Mouse (Mus musculus) intestine, embryonic 14.5 days (tissue): ENCODE results near the gene Cfap45. TPM values are rescaled to one million over a fixed set of nuclear protein-coding genes. Genes with fewer than 3 reads are reported as not detected.

Experiments
- ATAC-seq: fragments of 200-750 bp; cut with Nextera tagmentation; replicated peaks from 2 replicates; pipeline ENCODE4 v1.8.0; 2017; ENCODE audit warnings: low read depth, moderate number of reproducible peaks, moderate TSS enrichment, moderate library complexity; ENCODE audit not compliant: low FRiP score, low TSS enrichment
- DNase-seq: peaks from one replicate; pipeline ENCODE4 v3.0.0-alpha.2; 2018; ENCODE audit warnings: low spot score
- H3K27ac ChIP-seq: fragments of 300-500 bp; sonication (generic); 2 replicates; pipeline ENCODE4 v1.5.1; 2014; ENCODE audit warnings: low read depth, mild to moderate bottlenecking, control low read depth
- H3K27me3 ChIP-seq: fragments of 300-500 bp; sonication (generic); replicated peaks from 2 replicates; pipeline ENCODE4 v1.6.1; 2014; ENCODE audit warnings: low read length, control low read depth; ENCODE audit not compliant: control insufficient read depth, insufficient read depth
- H3K36me3 ChIP-seq: fragments of 300-500 bp; sonication (generic); 2 replicates; pipeline ENCODE4 v1.6.1; 2014; ENCODE audit warnings: low read length, control low read depth; ENCODE audit not compliant: control insufficient read depth, insufficient read depth
- H3K4me1 ChIP-seq: fragments of 300-500 bp; sonication (generic); replicated peaks from 2 replicates; pipeline ENCODE4 v1.6.1; 2014; ENCODE audit warnings: low read length, control low read depth, mixed read lengths; ENCODE audit not compliant: control insufficient read depth, insufficient read depth
- H3K4me2 ChIP-seq: fragments of 300-500 bp; sonication (generic); 2 replicates; pipeline ENCODE4 v1.6.1; 2014; ENCODE audit warnings: low read length
- H3K4me3 ChIP-seq: fragments of 300-500 bp; sonication (generic); 2 replicates; pipeline ENCODE4 v1.5.1; 2014; ENCODE audit warnings: low read depth, low read length, control low read depth, mixed read lengths
- H3K9ac ChIP-seq: fragments of 300-500 bp; sonication (generic); 2 replicates; pipeline ENCODE4 v1.6.1; 2014; ENCODE audit warnings: mild to moderate bottlenecking, low read length
- H3K9me3 ChIP-seq: fragments of 300-500 bp; sonication (generic); 2 replicates; pipeline ENCODE4 v1.6.1; 2016; ENCODE audit warnings: low read length, control low read depth; ENCODE audit not compliant: control insufficient read depth
- WGBS: fragments of 180-500 bp; shearing (Covaris S2); extraction: QIAGEN DNeasy Blood & Tissue Kit; methylation state at CpG from one replicate; pipeline ENCODE4 v1.1.7; 2014; 5-methylcytosine and 5-hydroxymethylcytosine counted together
- polyA plus RNA-seq: library from polyadenylated mRNA; unstranded; fragments of >200 nt; fragmentation: Nextera tagmentation; extraction: Ambion mirVana; gene quantifications from 2 replicates; pipeline ENCODE4 v1.2.1, GENCODE M21; 2014

The Cfap45 gene
- polyA plus RNA-seq, 1 experiment from 2014 or later = 1.9 TPM

GRCm38 (mm10) chr1:172509983-172510382 lies 10.6 kb upstream of the Cfap45 start:
- H3K4me3 ChIP-seq = no peak overlapping the region
- no peaks in the 10 kb centered on the region for H3K27me3 ChIP-seq
- H3K36me3 ChIP-seq = peaks cover 34% of the 10 kb centered on the region
- H3K9me3 ChIP-seq = no peaks in the 10 kb centered on the region
- no peak overlapping the region for H3K9ac ChIP-seq
- WGBS = 38% methylated on average over 8 of the region's 8 CpGs
- H3K4me2 ChIP-seq = peak overlapping the region; percentile 14
- peaks cover 11% of the 10 kb centered on the region; the same call in 1 of the 2 replicates for H3K4me1 ChIP-seq
- peak; percentile 34; the same call in 1 of the 2 replicates for ATAC-seq
- H3K27ac ChIP-seq = peak overlapping the region; percentile 38; the same call in 1 of the 2 replicates
- DNase-seq = no peak

GRCm38 (mm10) chr1:172510421-172510972 lies 10.1 kb upstream of the Cfap45 start:
- DNase-seq = no peak
- H3K9me3 ChIP-seq = no peaks in the 10 kb centered on the region
- peaks cover 11% of the 10 kb centered on the region; the same call in 1 of the 2 replicates for H3K4me1 ChIP-seq
- ATAC-seq = peak; percentile 67
- H3K36me3 ChIP-seq = peaks cover 30% of the 10 kb centered on the region
- H3K27ac ChIP-seq = peak overlapping the region; percentile 38; the same call in 1 of the 2 replicates
- no peak overlapping the region for H3K9ac ChIP-seq
- H3K27me3 ChIP-seq = no peaks in the 10 kb centered on the region
- WGBS = 35% methylated on average over 13 of the region's 13 CpGs
- no peak overlapping the region for H3K4me3 ChIP-seq
- H3K4me2 ChIP-seq = peak overlapping the region; percentile 23; the same call in 1 of the 2 replicates

GRCm38 (mm10) chr1:172512962-172513361 lies 7.6 kb upstream of the Cfap45 start:
- no peak overlapping the region for H3K9ac ChIP-seq
- 33% methylated on average over 13 of the region's 13 CpGs for WGBS
- ATAC-seq = no peak

GRCm38 (mm10) chr1:172513525-172514212 lies 6.9 kb upstream of the Cfap45 start:
- Histone ChIP-seq H3K4me2 (no peak overlapping the region), H3K4me3 (no peak overlapping the region), H3K9me3 (0 out of 2 replicates have a peak, but pooled peaks cover 4% of the 10 kb centered on the region), H3K36me3 (0 out of 2 replicates have a peak, but pooled peaks cover 2% of the 10 kb centered on the region), H3K4me1 (peaks cover 11% of the 10 kb centered on the region; the same call in 1 of the 2 replicates), H3K27ac (peak overlapping the region; percentile 14; the same call in 1 of the 2 replicates), H3K9ac (no peak overlapping the region), H3K27me3 (no peaks in the 10 kb centered on the region)
- WGBS = 68% methylated on average over 17 of the region's 17 CpGs
- ATAC-seq (no peak), DNase-seq (no peak)

More at GRCm38 (mm10) chr1:172512962-172513361, 7.6 kb upstream of the Cfap45 start:
- Histone ChIP-seq H3K9me3 (0 out of 2 replicates have a peak, but pooled peaks cover 4% of the 10 kb centered on the region), H3K27me3 (no peaks in the 10 kb centered on the region), H3K4me3 (no peak overlapping the region), H3K4me2 (peak overlapping the region; percentile 9; the same call in 1 of the 2 replicates), H3K36me3 (peaks cover 6% of the 10 kb centered on the region; the same call in 1 of the 2 replicates), H3K4me1 (peaks cover 11% of the 10 kb centered on the region; the same call in 1 of the 2 replicates), H3K27ac (0 out of 2 replicates have a peak overlapping the region, but pooled peaks have one; percentile 14)
- DNase-seq = no peak

- no peaks in the 10 kb centered on the region for H3K36me3 ChIP-seq
- DNase-seq (no peak), ATAC-seq (no peak)
- H3K4me3 ChIP-seq = no peak overlapping the region
- no peak overlapping the region for H3K4me2 ChIP-seq
- H3K4me1 ChIP-seq = peaks cover 11% of the 10 kb centered on the region; the same call in 1 of the 2 replicates
- H3K27me3 ChIP-seq = no peaks in the 10 kb centered on the region
- H3K9me3 ChIP-seq = 0 out of 2 replicates have a peak, but pooled peaks cover 4% of the 10 kb centered on the region
- 79% methylated on average over 4 of the region's 4 CpGs for WGBS
- H3K9ac ChIP-seq = no peak overlapping the region
- H3K27ac ChIP-seq = peak overlapping the region; percentile 13; the same call in 1 of the 2 replicates
These were observed 6.4 kb upstream of the Cfap45 start for GRCm38 (mm10) chr1:172514213-172514529.

- ATAC-seq (no peak), DNase-seq (no peak)
- no peak overlapping the region for H3K4me3 ChIP-seq
- no peaks in the 10 kb centered on the region for H3K27me3 ChIP-seq
- H3K4me1 ChIP-seq = peaks cover 10% of the 10 kb centered on the region; the same call in 1 of the 2 replicates
- 80% methylated on average over 7 of the region's 7 CpGs for WGBS
- 0 out of 2 replicates have a peak, but pooled peaks cover 4% of the 10 kb centered on the region for H3K9me3 ChIP-seq
- H3K36me3 ChIP-seq = no peaks in the 10 kb centered on the region
- H3K9ac ChIP-seq = no peak overlapping the region
- no peak overlapping the region for H3K4me2 ChIP-seq
- H3K27ac ChIP-seq = peak overlapping the region; percentile 13; the same call in 1 of the 2 replicates
These were observed 5.9 kb upstream of the Cfap45 start for GRCm38 (mm10) chr1:172514551-172515268.

- Histone ChIP-seq H3K27ac (no peak overlapping the region), H3K4me3 (no peak overlapping the region), H3K4me1 (peaks cover 8% of the 10 kb centered on the region; the same call in 1 of the 2 replicates), H3K9me3 (0 out of 2 replicates have a peak, but pooled peaks cover 4% of the 10 kb centered on the region), H3K4me2 (no peak overlapping the region), H3K9ac (no peak overlapping the region), H3K36me3 (no peaks in the 10 kb centered on the region), H3K27me3 (no peaks in the 10 kb centered on the region)
- DNase-seq (no peak), ATAC-seq (no peak)
- WGBS = 69% methylated on average over 1 of the region's 1 CpGs
These were observed 5.2 kb upstream of the Cfap45 start for GRCm38 (mm10) chr1:172515396-172515795.

- H3K4me3 ChIP-seq = no peak overlapping the region
- 84% methylated on average over 4 of the region's 4 CpGs for WGBS
These were observed 2.6 kb upstream of the Cfap45 start for GRCm38 (mm10) chr1:172518013-172518412.

More at GRCm38 (mm10) chr1:172518013-172518412, 2.6 kb upstream of the Cfap45 start:
- no peak for ATAC-seq
- H3K4me1 ChIP-seq = peaks cover 3% of the 10 kb centered on the region; the same call in 1 of the 2 replicates
- H3K9ac ChIP-seq = no peak overlapping the region
- no peaks in the 10 kb centered on the region for H3K27me3 ChIP-seq
- no peak overlapping the region for H3K27ac ChIP-seq
- H3K9me3 ChIP-seq = 0 out of 2 replicates have a peak, but pooled peaks cover 4% of the 10 kb centered on the region
- H3K4me2 ChIP-seq = no peak overlapping the region
- no peak for DNase-seq
- no peaks in the 10 kb centered on the region for H3K36me3 ChIP-seq
